Mouse (Mus musculus) MEL-GATA-1-ER (cell line): ENCODE results near the gene Cldn13.
"Not testable (repeated sequence)": the region's sequence is repeated elsewhere in the genome, so short reads cannot be mapped to it uniquely, and the experiment has no call there.

Source experiments
- DNase-seq: peaks from one replicate; pipeline ENCODE4 v3.0.0-alpha.2; 2012; ENCODE audit warnings: low read depth; ENCODE audit errors: extremely low read depth

Gene Cldn13

GRCm38 (mm10) chr5:134915311-134915710 lies at the start of gene Cldn13:
TSS of gene Cldn13 (minus strand) at chr5:134915526.
- peak; percentile 82 for DNase-seq

DNA sequence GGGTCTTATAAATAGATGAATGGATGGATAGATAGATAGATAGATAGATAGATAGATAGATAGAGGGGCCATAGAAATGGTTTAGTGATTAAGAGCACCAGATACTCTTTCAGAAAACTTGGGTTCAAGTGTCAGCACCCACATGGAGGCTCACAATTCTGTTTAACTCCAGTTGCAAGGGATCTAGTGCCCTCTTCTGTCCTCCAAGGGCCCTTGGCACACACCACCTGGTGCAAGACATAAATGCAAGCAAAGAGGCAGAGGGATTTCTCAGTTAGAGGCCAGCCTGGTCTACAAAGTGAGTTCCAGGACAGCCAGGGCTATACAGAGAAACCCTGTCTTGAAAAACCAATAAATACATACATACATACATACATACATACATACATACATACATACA lies 49.3 kb upstream of the Cldn13 start:
- not testable (repeated sequence) for DNase-seq

DNA sequence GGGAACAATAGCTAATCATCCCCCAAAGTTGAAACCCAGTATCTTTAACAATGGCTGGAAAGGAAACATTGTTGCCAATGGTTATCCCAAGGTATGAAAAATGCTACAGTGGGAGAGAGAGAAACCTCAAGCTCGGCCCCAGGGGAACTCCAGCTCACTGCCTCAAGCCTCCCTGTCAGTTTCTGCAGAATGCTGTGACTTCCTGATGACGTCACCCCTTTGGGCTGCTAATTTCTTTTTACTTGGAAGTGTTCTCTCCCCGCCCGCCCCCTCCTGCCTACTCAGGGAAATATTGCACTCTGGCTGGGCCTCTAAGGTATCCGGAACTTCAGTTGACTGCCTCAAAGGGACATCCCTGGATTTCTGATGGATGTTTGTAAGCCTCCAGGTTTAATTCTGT lies 48.2 kb upstream of the Cldn13 start:
- DNase-seq: no peak

DNA sequence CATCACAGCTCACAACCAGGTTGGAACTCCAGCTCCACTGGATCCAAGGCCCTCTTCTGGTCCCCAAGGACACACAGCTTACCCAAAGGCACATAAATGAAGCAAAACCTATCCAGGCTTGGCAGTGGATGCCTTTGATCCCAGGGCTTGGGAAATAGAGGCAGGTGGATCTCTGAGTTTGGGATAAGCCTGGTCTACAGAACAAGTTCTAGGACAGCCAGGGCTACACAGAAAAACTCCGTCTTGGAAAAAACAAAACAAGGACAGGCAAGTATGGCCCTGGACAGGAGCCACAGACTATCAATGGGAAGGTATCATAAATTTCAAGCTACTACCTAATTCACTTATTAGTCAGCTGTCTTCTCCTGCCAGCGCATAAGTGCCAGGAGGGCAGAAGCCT lies 46.2 kb upstream of the Cldn13 start:
- no peak for DNase-seq

DNA sequence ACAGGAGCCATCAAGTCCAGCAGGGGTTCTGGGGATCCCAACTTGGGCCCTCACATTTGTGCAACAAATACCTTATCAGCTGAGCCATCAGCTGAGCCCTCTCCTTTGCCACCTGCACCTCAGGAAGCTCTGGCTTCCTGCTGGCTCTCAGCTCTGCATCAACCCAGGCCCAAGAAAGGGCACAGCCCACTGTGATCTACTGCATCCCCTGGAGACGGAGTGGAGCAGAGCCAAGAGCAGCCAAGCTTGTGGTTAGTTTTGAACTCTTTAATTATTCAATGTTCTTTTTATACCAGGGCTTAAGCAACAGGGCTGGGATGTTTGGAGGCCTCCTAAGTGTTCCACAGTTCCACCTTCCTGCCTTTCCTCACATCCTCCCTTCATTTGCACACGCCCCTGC lies 45.1 kb upstream of the Cldn13 start:
- no peak for DNase-seq

DNA sequence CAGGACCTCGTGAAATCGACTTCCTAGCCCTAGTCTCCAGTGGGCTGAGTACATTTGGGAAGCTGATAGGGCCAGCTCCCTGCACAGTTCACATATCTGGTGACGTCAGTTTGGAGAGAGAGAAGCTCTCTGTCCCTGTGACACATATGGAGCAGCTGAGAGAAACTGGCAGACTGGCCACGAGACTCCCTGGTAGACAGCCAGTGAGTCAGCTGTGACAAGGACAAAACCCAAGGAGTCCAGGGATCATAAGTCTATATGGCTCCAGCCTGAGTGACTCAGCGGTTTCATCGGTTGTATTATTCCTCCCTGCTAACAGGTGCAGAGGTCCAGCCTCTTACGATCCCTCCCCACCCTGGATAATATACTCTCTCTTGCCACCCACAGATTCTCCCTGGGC lies 43.8 kb upstream of the Cldn13 start:
- no peak for DNase-seq

DNA sequence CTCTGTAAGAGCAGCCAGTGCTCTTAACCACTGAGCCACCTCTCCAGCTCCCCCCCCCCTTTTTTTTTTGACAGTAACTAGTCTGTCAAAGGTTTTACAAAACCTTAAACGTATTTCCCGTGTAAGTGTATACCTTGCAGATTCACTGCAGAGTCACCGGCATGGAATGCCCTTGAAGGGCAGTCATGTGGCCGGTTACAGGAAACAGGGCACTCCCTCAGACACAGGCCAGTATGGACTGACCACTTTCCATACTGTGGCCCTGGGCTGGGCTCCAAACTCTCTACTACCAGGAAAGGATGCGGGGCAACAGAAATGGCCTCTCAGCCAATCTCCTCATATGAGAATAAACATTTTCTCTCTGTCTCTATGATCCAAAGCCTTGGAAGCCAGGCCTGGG lies 40.2 kb upstream of the Cldn13 start:
- no peak for DNase-seq

DNA sequence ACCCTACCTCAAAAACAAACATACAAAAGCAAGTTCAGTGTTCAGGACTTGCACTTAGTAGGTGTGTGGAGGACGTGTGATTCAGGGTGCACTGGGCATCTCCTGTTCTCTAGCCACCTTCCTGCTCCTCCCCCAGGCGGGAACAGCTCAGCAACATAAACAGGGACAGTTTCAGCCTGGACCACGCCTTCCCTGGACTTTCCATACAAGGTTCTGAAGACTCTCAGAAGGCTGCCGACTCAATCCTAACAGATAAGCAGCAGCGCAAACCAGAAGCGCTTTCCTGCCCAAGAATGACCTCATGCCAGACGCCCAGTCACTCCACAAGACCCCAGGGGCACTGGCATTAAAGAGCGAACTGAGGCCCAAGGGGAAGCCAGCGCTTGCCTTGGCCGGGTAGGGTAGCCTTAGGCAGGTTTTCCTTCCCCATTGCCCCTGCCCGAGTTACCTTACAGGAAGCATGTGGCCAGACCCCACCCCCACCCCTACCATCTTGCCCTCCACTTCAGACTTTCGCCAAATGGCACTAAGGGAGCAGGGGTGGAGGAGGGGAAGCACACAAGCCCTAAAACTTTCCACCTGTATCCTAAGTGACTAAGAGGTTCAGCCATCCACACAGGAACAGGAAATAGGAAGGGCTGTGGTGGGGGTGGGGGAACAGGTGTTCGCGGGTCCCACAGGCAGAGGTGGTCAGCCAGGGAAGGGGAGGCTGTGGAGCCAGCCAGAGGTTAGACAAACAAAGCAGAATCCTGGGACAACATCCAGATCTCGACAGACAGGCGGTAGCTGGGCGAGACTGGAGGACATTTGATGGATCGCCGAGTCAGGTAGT lies 35.9 kb upstream of the Cldn13 start:
- DNase-seq: no peak

GRCm38 (mm10) chr5:134948085-134948439 lies 32.7 kb upstream of the Cldn13 start:
- DNase-seq: no peak

DNA sequence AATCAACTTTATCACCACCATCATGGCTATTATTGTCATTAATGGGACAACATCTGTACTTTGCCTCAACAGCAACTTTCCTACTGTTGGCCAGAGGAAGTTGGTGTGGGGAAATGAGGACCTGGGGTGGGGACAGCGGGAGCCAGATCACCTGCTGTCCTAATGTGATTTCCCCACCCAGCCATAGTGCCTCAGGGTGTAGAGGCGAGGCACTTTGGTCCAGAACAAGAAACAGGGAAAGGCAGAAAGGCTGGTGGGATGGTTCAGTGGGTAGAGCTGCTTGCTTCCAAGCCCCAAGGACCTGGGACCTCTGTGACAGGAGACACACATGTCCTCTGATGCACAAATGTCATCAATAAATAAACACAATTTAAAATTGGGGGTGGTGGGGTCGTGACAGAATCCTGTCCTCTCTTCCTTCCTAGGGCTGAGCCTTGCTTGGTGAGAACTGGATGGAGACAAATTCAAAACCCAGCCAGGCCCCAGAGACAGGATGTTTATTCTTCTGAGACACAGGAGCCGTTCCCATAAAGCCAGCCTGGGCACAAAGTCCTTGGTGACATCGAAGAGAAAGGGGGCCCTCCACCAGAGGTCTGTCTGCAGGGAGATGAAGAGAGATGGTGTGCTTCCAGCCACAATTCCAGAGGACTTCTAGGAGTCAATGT lies 32.2 kb upstream of the Cldn13 start:
- DNase-seq: no peak

- no peak for DNase-seq
Measured at GRCm38 (mm10) chr5:134946857-134947255, 31.5 kb upstream of the Cldn13 start, which contains the start of gene Cldn4. TSS of gene Cldn4 (minus strand) at chr5:134946934.

- DNase-seq: no peak
Measured at GRCm38 (mm10) chr5:134946063-134946856, 30.9 kb upstream of the Cldn13 start.

DNA sequence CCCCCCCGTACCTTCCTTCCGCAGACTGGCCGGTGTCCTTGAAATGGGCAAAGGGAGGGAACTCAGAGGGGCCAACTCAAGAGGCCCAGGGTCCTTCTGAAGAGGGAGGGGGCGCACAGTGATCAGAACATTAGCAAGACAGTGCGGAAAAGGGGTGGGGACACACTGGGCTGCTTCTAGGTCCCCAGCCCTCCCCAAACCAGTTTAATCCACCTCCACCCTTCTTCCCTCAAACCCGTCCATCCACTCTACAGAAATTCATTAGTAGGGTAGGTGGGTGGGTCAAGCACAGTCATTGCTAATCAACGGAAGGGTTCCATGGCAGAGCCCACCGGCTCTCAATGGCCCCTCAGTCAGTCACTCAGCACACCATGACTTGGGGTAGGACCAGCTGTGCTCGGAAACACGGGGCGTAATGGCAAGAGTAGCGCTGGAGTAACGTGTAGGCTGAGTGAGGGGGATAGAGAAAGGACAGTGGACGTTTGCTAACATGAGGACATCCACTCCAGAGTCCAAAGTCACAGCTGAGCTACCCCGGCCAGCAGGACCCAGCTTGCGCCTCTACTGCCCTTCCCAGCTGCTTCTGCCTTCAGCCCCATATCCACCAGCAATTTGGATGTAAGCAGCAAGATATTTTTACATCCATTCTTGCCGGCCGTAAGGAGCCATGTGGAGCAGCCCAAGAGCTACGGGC lies 30.1 kb upstream of the Cldn13 start:
- DNase-seq: no peak

DNA sequence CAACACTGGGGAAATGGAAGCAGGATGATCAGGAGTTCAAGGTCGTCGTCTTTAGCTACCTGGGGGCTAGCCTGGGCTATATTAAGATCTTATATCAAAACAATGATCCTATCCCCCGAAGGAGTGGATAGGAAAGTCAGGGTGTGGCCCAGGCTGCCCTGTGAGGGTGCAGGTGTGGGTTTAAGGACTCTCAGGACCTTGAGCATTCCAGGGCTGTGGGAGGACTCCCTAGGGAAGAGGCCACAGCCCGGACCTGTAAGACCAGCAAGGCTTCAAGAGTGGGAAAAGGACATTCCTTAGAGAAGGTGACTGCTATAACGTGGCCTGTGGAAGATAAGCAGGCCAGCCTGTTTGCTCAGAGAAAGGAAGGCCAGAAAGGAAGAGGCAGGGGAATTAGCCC lies 28.9 kb upstream of the Cldn13 start:
- DNase-seq: no peak

- DNase-seq: no peak
Measured at GRCm38 (mm10) chr5:134942740-134943139, 27.4 kb upstream of the Cldn13 start.

GRCm38 (mm10) chr5:134941472-134942209 lies 26.3 kb upstream of the Cldn13 start:
- no peak for DNase-seq

- DNase-seq: not testable (repeated sequence)
Measured at GRCm38 (mm10) chr5:134939554-134939953, 24.2 kb upstream of the Cldn13 start.

DNA sequence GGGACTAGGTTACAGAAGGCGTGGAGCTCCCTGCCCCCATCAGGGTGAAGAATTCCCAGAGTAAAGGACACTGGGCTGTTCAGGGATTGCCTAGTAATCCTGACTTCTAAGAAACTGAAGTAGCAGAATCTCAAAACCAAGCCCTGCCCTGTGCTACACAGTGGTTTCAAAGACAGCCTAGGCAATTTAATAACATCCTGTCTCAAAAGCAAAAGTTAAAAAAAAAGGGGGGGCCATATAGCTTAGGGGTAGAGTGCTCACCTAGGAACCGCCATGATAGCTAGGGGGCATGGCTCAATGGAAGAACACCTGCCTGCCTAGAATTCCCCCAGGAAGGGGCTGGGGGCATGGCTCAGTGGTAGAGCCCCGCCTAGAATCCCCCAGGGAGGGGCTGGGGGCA lies 23.7 kb upstream of the Cldn13 start:
- no peak for DNase-seq

DNA sequence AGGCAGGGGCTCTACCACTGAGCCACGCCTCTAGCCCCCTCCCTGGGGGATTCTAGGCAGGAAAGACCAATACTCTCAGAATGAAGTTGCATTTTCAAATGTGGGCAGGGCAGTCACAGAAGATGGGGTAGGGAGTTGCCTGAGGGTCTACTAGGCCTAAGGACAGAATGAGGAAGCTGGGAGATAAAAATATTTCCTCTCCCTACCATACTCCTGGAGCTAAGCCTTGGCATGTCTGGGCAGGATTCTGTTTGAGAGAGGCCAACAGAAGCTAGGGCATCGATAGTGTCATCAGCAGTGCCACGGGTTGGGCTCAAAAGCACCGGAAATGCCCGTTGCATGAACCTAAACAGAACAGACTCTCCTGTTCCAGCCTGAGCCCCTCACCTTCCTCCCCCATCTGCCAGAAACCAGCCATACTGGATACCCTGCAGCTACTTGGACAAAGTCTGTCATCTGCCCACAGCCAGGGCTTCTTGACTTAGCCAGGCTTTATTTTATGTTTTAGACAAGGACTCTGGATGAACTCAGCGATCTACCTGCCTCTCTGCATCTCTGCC lies 21.4 kb upstream of the Cldn13 start:
- DNase-seq: no peak

- DNase-seq: no peak
Measured at GRCm38 (mm10) chr5:134936051-134936450, 20.7 kb upstream of the Cldn13 start.
